Mouse (Mus musculus) gastrocnemius, postnatal 10 days (tissue): Measurements from ENCODE around the gene Fscn3. TPM values are rescaled to one million over a fixed set of nuclear protein-coding genes. Genes with fewer than 3 reads are reported as not detected.

Experiments used
- DNase-seq: peaks from one replicate; pipeline ENCODE4 v3.0.0; 2021; ENCODE audit warnings: mixed read lengths
- total RNA-seq, 2 experiments: library from RNA; stranded (reverse); gene quantifications; 2 replicates each; pipeline ENCODE4 v1.2.3; 2021

Gene Fscn3
- total RNA-seq, 2 experiments from 2014 or later: not detected

GRCm38 (mm10) chr6:28428290-28428689, 701 bp downstream of the Fscn3 start, which contains the start of gene Gcc1:
Gene Gcc1, minus strand, starts transcription at chr6:28428390.
- no peak for DNase-seq

DNA sequence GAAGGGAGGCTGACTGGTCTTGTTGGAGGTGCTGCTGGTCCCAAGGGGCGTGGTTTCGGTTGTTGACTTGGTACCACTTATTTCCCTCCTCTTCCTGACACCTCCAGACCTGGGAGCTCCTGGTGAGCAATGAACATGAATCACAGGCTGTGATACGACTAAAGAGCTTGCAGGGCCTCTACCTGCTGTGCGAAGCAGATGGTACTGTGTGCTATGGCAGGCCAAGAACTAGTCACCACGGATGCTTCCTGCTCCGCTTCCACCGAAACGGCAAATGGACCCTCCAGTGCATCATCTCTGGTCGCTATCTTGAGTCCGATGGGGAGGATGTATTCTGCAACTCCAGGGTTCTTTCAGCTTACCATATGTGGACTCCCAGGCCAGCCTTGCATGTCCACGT, 2.3 kb downstream of the Fscn3 start:
- no peak for DNase-seq

DNA sequence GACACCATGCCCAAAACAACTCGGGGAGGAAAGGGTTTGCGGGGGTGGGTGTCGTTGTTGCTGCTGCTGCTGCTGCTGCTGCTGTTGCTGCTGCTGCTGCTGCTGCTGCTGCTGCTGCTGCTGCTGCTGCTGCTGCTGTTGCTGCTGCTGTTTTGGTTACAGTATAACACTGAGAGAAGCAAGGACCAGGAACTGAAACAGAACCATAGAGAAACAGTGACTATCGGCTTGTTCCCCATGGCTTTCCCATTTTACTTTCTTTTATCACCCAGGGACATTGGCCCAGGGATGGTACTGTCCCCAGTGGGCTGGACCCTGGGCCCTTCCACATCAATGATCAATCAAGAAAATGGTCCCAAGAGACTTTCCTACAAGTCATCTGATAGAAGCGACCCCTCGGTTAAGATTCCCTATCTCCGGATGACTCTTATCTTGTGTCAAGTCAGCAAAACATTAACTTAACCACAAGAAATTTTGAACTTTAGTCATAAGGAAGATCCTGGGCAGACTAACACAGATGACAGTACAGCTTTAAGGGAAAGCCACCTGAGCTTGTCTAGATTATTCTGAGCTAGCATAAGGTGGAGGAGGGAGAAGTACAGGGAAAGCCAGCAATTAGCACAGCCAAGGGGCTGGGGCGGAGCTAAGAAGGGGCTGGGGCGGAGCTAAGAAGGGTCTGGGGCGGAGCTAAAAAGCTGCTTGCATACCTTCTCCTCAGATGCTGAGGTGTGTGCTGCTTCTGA, 3.4 kb downstream of the Fscn3 start:
- no peak for DNase-seq

DNA sequence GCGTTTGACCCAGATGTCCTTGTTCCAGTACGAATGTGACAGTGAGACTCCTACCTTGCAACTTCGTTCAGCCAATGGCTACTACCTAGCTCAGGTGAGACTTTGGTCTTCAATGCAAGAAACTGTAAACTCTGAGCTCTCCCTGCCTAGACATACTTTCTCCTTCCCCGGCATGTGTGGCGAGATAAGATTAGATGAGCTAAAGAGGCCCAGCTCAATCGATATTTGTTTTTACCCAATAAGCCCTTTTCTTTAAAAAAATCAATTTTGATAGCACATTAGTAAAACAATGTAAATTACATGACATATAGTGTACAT, 3.9 kb downstream of the Fscn3 start:
- DNase-seq: no peak

DNA sequence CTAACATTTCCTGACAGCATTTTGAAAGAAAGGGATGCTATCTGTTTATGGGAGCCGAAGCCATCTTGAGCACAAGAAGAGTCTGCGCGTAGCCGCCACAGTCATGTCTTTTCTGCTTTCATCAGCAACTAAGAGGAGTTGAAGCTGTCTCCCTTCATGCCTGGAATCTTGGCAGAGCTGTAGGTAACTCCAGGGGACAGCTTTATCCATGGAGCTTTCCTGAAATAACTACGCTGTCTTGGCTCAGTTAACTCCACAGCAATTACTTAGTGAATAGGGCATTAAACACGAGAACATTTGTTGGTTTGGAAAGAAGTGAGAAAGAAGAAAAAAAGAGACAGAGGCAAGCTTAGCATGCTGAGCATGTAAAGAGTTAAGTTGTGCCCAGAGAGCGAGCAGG, 20.3 kb downstream of the Fscn3 start:
- DNase-seq: no peak

DNA sequence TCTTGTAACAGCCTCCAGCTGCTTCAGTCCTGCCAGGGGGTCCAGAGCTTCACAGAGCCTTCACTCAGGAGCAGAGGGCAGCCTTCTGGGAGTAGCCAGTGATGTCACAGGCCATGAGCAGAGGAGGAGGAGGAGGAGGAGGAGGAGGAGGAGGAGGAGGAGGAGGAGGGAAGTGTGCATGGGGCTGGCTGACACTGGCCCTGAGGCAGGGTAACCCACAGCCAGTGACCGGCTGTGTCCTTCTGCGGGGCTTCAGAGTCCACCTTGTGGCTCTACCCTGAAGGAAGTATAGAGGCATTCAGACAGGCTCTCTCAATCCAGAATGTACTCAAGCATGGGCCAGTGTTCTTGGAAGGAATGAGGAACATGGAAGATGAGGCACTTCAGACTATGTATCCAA, 21.7 kb downstream of the Fscn3 start, which contains the start of gene Pax4:
Gene Pax4, minus strand, starts transcription at position 101 of the 400 bp plus-strand sequence.
- no peak for DNase-seq

DNA sequence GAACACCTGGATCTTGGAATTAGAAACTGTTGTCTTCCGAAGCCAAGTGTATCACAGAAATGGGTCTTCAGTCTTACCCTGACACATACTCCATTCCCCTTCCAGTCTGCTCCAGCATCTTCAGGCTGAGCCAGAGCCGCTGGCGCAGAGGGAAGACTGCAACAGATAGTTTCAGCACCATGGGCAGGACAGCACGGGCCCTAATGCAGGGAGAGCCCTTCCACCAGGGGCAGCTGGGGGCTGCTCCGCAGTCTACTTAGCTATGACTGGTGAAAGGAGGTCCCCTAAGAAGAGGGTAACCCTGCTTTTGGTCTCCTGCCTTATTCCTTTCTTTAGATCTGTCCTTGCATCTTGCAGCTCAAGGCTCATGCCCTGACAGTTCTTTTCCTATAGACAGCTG, 22.9 kb downstream of the Fscn3 start:
- DNase-seq: no peak

- no peak for DNase-seq
Observed at GRCm38 (mm10) chr6:28450977-28451376, 23.4 kb downstream of the Fscn3 start.

DNA sequence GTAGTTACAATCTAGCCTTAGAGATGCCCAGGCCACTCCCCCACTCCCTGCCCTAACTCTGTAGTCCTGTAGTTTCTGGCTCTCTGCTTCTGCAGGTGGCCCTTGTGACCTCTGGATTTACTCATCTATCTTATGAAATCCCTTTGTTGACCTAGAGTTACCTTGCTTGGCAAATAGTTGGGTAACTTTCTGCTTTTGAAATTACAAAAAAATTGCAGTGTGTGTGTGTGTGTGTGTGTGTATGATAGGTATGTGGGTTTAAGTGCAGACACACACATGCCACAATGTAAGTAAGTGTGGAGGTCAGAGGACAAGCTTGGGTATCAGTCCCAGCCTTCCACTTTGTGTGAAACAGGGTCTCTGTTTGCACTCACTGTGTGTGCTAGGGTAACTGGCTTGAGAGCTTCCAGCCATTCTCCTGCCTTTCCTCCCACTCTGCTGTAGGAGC, 31.7 kb downstream of the Fscn3 start:
- DNase-seq: no peak

- DNase-seq: peak; percentile 78
Observed at GRCm38 (mm10) chr6:28460534-28460933, 32.9 kb downstream of the Fscn3 start.

GRCm38 (mm10) chr6:28464630-28465029, 37.0 kb downstream of the Fscn3 start:
- DNase-seq: no peak

DNA sequence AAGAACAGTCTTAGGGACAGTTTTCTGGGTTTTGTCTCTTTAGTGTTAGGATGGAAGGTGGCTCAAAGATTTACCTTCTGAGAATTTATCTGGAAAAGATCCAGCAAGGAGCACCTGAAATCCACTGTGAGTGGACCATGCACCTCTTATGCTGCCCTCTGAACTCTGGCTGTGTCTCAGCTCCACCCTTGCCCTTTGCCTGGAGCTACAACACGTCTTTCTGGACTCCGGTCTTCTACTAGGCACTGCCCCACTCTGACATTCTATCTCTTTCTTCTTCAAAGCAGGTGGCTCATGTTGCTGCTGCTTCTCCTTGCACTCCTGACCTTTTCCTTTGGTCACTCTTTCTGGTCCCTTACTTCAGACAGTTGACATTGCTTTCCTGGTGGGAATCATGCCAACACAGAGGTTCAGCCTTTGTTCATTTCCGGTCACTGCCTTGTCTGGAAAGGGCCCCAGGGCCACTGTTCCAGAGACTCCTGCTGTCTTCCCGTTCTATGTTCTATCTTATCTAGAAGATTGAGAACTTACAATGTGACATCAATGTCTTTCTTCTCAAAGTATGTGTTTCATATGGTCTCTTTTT, 42.5 kb downstream of the Fscn3 start:
- no peak for DNase-seq

- DNase-seq: no peak
Observed at GRCm38 (mm10) chr6:28470621-28471020, 43.0 kb downstream of the Fscn3 start.

GRCm38 (mm10) chr6:28471284-28472035, 43.9 kb downstream of the Fscn3 start:
- no peak for DNase-seq

DNA sequence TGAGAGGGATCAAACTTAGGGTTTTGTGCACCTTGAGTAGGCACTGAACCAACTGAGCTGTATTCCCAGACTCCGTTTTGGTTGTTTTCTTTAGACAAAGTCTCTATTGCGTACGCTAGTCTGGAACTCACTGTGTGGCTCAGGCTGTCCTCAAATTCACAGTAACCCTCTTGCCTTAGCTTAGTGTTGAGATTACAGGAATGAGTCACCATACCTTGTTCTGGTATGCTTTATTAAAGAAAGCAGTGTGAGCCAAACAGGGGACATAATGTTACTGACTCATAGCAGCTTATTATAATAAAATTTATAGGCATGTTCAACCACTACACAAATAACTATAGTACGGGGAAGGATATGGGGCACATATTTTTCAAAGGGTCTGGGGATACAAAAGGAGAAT, 46.6 kb downstream of the Fscn3 start:
- DNase-seq: no peak

- DNase-seq: no peak
Observed at GRCm38 (mm10) chr6:28474839-28475238, 47.2 kb downstream of the Fscn3 start, which contains the start of gene Snd1. Gene Snd1, plus strand, starts transcription at chr6:28475139.

GRCm38 (mm10) chr6:28479865-28480751, 52.5 kb downstream of the Fscn3 start:
- peak; percentile 97 for DNase-seq

- no peak for DNase-seq
Observed at GRCm38 (mm10) chr6:28480752-28481492, 53.3 kb downstream of the Fscn3 start.

GRCm38 (mm10) chr6:28482711-28483315, 55.2 kb downstream of the Fscn3 start:
- no peak for DNase-seq

DNA sequence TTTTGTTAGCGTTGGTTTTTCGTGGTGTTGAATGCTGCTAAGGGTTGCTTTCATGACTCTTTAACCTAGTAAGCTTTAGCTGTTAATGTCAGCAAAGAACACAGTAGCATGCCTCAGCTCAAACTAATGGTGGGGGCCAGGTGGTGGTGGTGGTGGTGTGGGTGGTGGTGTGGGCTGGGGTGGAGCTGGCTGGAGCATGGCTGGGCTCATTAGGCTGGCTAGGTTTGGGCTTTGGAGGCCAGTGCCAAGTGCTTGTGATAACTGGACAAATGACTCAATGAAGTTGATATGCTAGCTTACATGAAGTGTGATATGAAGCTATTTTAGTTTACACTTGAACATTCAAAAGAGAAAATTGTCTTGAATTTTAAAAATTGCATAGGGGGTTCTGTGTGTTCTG, 58.4 kb downstream of the Fscn3 start:
- peak; percentile 11 for DNase-seq

- no peak for DNase-seq
Observed at GRCm38 (mm10) chr6:28486471-28486870, 58.9 kb downstream of the Fscn3 start.
